Mouse (Mus musculus): ENCODE results near the gene Hoxd8. TPM values are rescaled to one million over a fixed set of nuclear protein-coding genes. Genes with fewer than 3 reads are reported as not detected.

Gene Hoxd8
- polyA plus RNA-seq, 1 experiment: 0.92 TPM

GRCm38 (mm10) chr2:74669230-74669578, 35.2 kb upstream of the Hoxd8 start:
- WGBS: 3% methylated on average over 3 of the region's 3 CpGs
- no peak for DNase-seq (ENCODE audit: low read depth, low spot score)

GRCm38 (mm10) chr2:74669650-74670235, 34.7 kb upstream of the Hoxd8 start:
- 12% methylated on average over 14 of the region's 14 CpGs for WGBS
- DNase-seq (ENCODE audit: low read depth, low spot score): no peak

- WGBS: 46% methylated on average over 3 of the region's 3 CpGs
- no peak for DNase-seq (ENCODE audit: low read depth, low spot score)
Measured at GRCm38 (mm10) chr2:74670632-74671188, 33.7 kb upstream of the Hoxd8 start.

GRCm38 (mm10) chr2:74671847-74672246, 32.6 kb upstream of the Hoxd8 start:
- DNase-seq (ENCODE audit: low read depth, low spot score): no peak
- WGBS: 48% methylated on average over 5 of the region's 5 CpGs

GRCm38 (mm10) chr2:74672481-74673362, 31.7 kb upstream of the Hoxd8 start:
- DNase-seq (ENCODE audit: low read depth, low spot score): no peak
- 18% methylated on average over 40 of the region's 40 CpGs for WGBS

- 29% methylated on average over 24 of the region's 24 CpGs for WGBS
- no peak for DNase-seq (ENCODE audit: low read depth, low spot score)
Measured at GRCm38 (mm10) chr2:74673835-74674425, 30.5 kb upstream of the Hoxd8 start.

GRCm38 (mm10) chr2:74674881-74675665, 29.3 kb upstream of the Hoxd8 start, which contains the start of gene Hoxd12:
Gene Hoxd12, plus strand, starts transcription at chr2:74675013.
- no peak for DNase-seq (ENCODE audit: low read depth, low spot score)
- WGBS: 19% methylated on average over 47 of the region's 47 CpGs

- no peak for DNase-seq (ENCODE audit: low read depth, low spot score)
- WGBS: 41% methylated on average over 24 of the region's 24 CpGs
Measured at GRCm38 (mm10) chr2:74675666-74676282, 28.6 kb upstream of the Hoxd8 start.

GRCm38 (mm10) chr2:74676376-74677052, 27.9 kb upstream of the Hoxd8 start:
- no peak for DNase-seq (ENCODE audit: low read depth, low spot score)
- WGBS: 46% methylated on average over 9 of the region's 9 CpGs

GRCm38 (mm10) chr2:74677106-74677505, 27.3 kb upstream of the Hoxd8 start:
- 64% methylated on average over 2 of the region's 2 CpGs for WGBS
- no peak for DNase-seq (ENCODE audit: low read depth, low spot score)

- DNase-seq (ENCODE audit: low read depth, low spot score): no peak
Measured at GRCm38 (mm10) chr2:74678891-74679595, 25.4 kb upstream of the Hoxd8 start, which contains the start of gene Hoxd11. Gene Hoxd11, plus strand, starts transcription at chr2:74679557.

GRCm38 (mm10) chr2:74679596-74679971, 24.8 kb upstream of the Hoxd8 start:
- WGBS: 4% methylated on average over 26 of the region's 26 CpGs

More at GRCm38 (mm10) chr2:74678891-74679595, 25.4 kb upstream of the Hoxd8 start, which contains the start of gene Hoxd11:
- 9% methylated on average over 15 of the region's 15 CpGs for WGBS

GRCm38 (mm10) chr2:74679980-74680379, 24.4 kb upstream of the Hoxd8 start:
- WGBS: 8% methylated on average over 23 of the region's 23 CpGs

More at GRCm38 (mm10) chr2:74679596-74679971, 24.8 kb upstream of the Hoxd8 start:
- DNase-seq (ENCODE audit: low read depth, low spot score): no peak

GRCm38 (mm10) chr2:74680561-74681398, 23.6 kb upstream of the Hoxd8 start:
- WGBS: 21% methylated on average over 21 of the region's 21 CpGs
- DNase-seq (ENCODE audit: low read depth, low spot score): no peak

More at GRCm38 (mm10) chr2:74679980-74680379, 24.4 kb upstream of the Hoxd8 start:
- no peak for DNase-seq (ENCODE audit: low read depth, low spot score)

- WGBS: 4% methylated on average over 78 of the region's 78 CpGs
- DNase-seq (ENCODE audit: low read depth, low spot score): no peak
Measured at GRCm38 (mm10) chr2:74681594-74682531, 22.6 kb upstream of the Hoxd8 start.

GRCm38 (mm10) chr2:74682796-74683195, 21.6 kb upstream of the Hoxd8 start:
- WGBS: 3% methylated on average over 51 of the region's 51 CpGs
- no peak for DNase-seq (ENCODE audit: low read depth, low spot score)
